Mouse (Mus musculus) hindbrain, embryonic 15.5 days (tissue): ENCODE data around the gene Trp73. TPM values are rescaled to one million over a fixed set of nuclear protein-coding genes. Genes with fewer than 3 reads are reported as not detected.

ENCODE experiments used
- ATAC-seq: fragments of 200-750 bp; cut with Nextera tagmentation; 2 replicates; pipeline ENCODE4 v1.8.0; 2017; ENCODE audit warnings: low read depth, moderate number of reproducible peaks, moderate TSS enrichment; ENCODE audit not compliant: low FRiP score
- H3K27ac ChIP-seq: fragments of 300-500 bp; sonication (generic); replicated peaks from 2 replicates; pipeline ENCODE4 v1.5.1; 2015; ENCODE audit warnings: mild to moderate bottlenecking, inconsistent platforms
- H3K27me3 ChIP-seq: fragments of 300-500 bp; sonication (generic); 2 replicates; pipeline ENCODE4 v1.6.1; 2015; ENCODE audit warnings: control low read depth, inconsistent platforms
- H3K36me3 ChIP-seq: fragments of 300-500 bp; sonication (generic); 2 replicates; pipeline ENCODE4 v1.6.1; 2015; ENCODE audit warnings: control low read depth, inconsistent platforms
- H3K4me1 ChIP-seq: fragments of 300-500 bp; sonication (generic); replicated peaks from 2 replicates; pipeline ENCODE4 v1.6.1; 2015; ENCODE audit warnings: control low read depth, inconsistent platforms
- H3K4me2 ChIP-seq: fragments of 300-500 bp; sonication (generic); 2 replicates; pipeline ENCODE4 v1.6.1; 2015; ENCODE audit warnings: moderate library complexity, mild to moderate bottlenecking, inconsistent platforms
- H3K4me3 ChIP-seq: fragments of 300-500 bp; sonication (generic); 2 replicates; pipeline ENCODE4 v1.5.1; 2015; ENCODE audit warnings: mild to moderate bottlenecking, inconsistent platforms
- H3K9ac ChIP-seq: fragments of 300-500 bp; sonication (generic); 2 replicates; pipeline ENCODE4 v1.6.1; 2015; ENCODE audit warnings: inconsistent platforms
- H3K9me3 ChIP-seq: fragments of 300-500 bp; sonication (generic); 2 replicates; pipeline ENCODE4 v1.6.1; 2016; ENCODE audit warnings: control low read depth, inconsistent platforms
- WGBS: fragments of 180-500 bp; shearing (Covaris S2); methylation state at CpG from one replicate; pipeline ENCODE4 v1.1.7; 2015; 5-methylcytosine and 5-hydroxymethylcytosine counted together
- polyA plus RNA-seq: library from polyadenylated mRNA; unstranded; fragments of >200 nt; fragmentation: Nextera tagmentation; extraction: Ambion mirVana; gene quantifications from 2 replicates; pipeline ENCODE4 v1.2.1, GENCODE M21; 2015

The Trp73 gene
- polyA plus RNA-seq, 1 experiment from 2014 or later = 0.92 TPM

DNA sequence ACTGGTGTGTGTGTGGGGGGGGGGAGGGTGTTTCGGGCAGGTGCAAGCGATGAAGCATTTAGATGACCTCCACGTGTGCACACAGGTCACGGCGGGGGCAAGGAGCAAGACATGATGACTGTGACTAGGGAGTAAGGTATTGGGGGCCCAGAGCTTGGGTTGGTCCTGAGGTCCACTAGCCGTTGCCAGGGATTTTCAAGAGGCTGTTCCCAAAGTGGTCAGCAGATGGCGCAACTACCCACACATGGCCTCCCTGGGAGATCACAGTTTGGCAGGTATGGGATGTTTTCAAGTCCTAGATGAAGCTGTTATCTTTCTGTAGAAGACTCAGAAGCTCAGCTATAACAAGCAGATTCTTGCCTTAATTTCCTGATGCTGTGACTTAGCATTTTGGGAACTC, 23.3 kb upstream of the Trp73 start:
- Histone ChIP-seq H3K9me3 (no peaks in the 10 kb centered on the region), H3K9ac (no peak overlapping the region), H3K4me3 (no peak overlapping the region), H3K27me3 (no peaks in the 10 kb centered on the region), H3K4me1 (peaks cover 23% of the 10 kb centered on the region), H3K27ac (no peak overlapping the region), H3K4me2 (no peak overlapping the region), H3K36me3 (peaks cover 4% of the 10 kb centered on the region)
- no peak for ATAC-seq
- WGBS = 17% methylated on average over 7 of the region's 7 CpGs

DNA sequence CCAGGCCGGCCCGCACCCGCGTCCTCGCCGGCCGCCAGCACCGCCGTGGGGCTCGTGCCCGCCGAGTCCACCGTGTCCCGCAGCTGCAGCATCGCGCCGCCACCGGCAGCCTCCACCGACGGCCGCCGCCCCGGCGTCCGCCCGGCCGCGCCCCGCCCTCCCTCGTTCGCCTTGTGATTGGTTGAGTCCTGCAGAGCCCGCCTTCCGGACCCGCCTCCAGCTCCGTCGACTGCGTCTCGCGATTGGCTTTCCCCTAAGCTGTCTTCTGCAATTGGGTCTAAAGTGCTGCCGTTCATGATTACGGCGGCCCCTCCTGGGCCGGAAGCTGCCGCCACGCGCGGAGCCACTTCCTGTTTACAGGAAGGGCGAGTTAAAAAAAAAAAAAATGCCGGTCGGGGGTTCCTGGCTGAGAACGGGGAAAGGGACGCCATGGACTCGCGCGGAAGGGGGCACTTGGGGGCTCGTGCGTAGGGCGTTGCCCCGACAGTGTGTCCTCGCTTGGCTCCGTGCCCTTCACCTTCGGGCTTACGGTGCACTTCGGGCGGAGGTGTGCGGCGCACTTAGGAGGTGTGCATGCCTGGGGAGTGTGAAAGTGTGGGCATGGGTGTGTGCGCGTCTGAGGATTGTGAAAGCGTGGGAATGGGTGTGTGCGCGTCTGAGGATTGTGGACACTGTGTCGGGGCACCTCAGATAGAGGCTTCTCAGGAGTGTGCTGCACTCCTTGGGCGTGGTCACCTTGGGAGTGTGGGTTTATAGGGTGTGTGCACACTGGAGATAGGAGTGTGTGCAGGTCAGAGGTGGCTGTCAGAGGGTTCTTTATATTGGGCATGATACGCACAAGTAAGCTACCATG, 20.8 kb upstream of the Trp73 start, which contains the start of gene Tprgl:
Gene Tprgl (minus strand): TSS at position 129 of the 853 bp plus-strand sequence.
- H3K4me3 ChIP-seq = peak within 1 kb of the TSS; percentile 80
- peak within 1 kb of the TSS; percentile 86 for H3K9ac ChIP-seq
- H3K27ac ChIP-seq = peak within 1 kb of the TSS; percentile 83
- H3K4me1 ChIP-seq = peaks cover 23% of the 10 kb centered on the region
- H3K36me3 ChIP-seq = peaks cover 28% of the 10 kb centered on the region
- peak; percentile 96 for ATAC-seq
- under 1% methylated on average over 69 of the region's 75 CpGs for WGBS
- H3K9me3 ChIP-seq = no peaks in the 10 kb centered on the region
- H3K4me2 ChIP-seq = peak within 1 kb of the TSS; percentile 84
- H3K27me3 ChIP-seq = no peaks in the 10 kb centered on the region

DNA sequence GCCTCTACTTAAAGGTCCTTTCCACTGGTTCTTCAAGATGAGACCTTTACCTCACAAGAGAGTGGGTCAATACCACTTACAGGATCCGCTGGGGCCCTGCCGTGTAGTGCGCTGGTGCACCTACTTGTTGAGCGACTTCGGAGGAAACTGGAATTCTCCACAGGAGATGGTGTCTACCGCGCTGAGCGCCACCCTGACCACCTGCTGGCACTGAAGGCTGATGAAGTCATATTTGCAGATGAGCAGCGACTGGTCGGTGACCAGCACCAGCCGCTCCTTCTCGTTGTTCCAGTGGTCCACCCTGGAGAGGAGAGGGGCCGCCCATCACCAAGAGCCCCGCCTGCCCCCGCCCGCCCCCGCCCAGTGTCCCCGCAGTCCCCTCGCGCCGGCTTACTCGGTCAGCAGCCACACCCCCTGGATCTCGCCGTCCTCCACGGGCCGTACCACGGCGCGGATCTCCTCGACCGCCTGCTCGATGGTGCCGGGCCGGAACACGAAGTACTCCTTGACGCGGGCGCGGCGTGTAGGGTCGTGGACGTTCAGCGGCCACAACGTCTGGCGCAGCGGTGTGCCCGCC, 20.0 kb upstream of the Trp73 start:
- peaks cover 28% of the 10 kb centered on the region for H3K36me3 ChIP-seq
- peak overlapping the region; percentile 80 for H3K4me3 ChIP-seq
- peaks cover 23% of the 10 kb centered on the region for H3K4me1 ChIP-seq
- no peaks in the 10 kb centered on the region for H3K9me3 ChIP-seq
- H3K27me3 ChIP-seq = no peaks in the 10 kb centered on the region
- H3K9ac ChIP-seq = peak overlapping the region; percentile 86
- peak; percentile 72 for ATAC-seq
- H3K27ac ChIP-seq = peak overlapping the region; percentile 83
- 2% methylated on average over 46 of the region's 47 CpGs for WGBS
- H3K4me2 ChIP-seq = peak overlapping the region; percentile 75

DNA sequence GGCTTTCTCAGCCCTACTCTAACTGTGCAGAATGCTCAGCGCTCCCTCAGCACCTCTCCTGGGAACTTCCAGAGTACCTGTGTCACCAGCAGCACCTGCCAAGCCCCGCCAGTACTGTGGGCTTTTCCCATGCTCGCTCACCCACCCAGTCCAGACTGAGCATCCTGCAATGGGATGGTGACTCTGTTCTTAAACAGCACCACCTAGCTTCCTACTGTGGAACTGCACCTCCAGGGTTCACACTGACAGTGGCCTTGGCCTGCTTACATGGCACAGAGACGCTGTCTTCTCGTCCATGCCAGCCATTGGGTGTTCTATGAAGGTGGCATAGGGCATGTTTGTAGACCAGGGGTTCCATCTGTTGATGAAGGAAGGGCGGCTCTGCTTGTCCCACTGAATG, 19.0 kb upstream of the Trp73 start:
- Histone ChIP-seq H3K27me3 (no peaks in the 10 kb centered on the region), H3K4me2 (peak overlapping the region; percentile 75), H3K9ac (no peak overlapping the region), H3K4me3 (peak overlapping the region; percentile 80), H3K36me3 (peaks cover 28% of the 10 kb centered on the region), H3K27ac (no peak overlapping the region), H3K4me1 (peaks cover 23% of the 10 kb centered on the region), H3K9me3 (no peaks in the 10 kb centered on the region)
- WGBS = 19% methylated on average over 6 of the region's 6 CpGs
- no peak for ATAC-seq

DNA sequence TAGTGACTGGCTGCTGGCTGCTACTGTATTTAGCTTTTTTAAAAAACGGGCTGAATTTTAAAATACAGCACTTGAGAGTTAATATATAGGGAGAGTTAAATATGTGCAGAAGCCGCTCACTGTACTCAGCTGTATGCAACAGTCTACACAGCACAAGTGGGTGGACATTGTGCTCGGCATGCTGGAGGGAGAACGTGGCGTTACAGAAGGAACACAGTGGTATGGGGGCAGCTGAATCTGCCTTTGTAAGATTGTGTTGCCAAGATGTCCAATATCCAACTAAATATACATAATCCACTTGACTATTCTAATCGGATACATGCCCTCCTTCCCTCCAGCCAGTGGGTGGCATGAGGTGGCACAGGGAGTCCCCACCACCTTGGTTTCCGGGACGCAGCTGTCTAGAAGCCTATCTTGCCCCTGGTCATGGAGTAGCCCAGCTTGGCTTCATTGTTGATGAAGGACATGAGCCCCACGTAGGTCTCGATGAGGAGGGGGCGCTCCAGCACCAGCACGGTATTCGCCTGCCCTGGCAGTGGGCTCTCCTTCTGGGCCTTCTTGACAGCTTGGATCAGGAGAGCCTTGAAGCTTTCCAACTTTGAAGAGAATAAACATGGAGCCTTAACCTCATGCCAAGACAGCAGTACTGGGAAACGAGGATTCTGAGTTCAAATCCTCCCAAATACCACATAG, 18.1 kb upstream of the Trp73 start:
- ATAC-seq = no peak
- Histone ChIP-seq H3K9ac (no peak overlapping the region), H3K4me3 (no peak overlapping the region), H3K27me3 (no peaks in the 10 kb centered on the region), H3K27ac (no peak overlapping the region), H3K36me3 (peaks cover 28% of the 10 kb centered on the region), H3K4me1 (peaks cover 23% of the 10 kb centered on the region), H3K9me3 (no peaks in the 10 kb centered on the region), H3K4me2 (no peak overlapping the region)
- 94% methylated on average over 14 of the region's 14 CpGs for WGBS

DNA sequence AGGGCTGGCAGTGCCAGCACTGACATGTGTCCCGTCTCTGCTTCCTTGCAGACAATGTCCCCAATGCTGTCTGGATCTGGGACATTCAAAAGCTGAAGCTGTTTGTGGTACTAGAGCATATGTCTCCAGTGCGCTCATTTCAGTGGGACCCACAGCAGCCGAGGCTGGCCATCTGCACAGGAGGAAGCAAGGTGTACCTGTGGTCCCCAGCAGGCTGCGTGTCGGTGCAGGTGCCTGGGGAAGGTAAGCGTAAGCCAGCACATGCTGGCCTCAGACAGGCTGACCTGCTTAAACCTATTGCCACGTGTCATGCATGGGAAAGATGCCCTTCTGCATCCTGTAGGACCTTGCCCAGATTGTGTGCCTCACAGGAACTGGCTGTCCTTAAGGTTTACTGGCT, 16.0 kb upstream of the Trp73 start:
- no peak for ATAC-seq
- H3K36me3 ChIP-seq = peaks cover 43% of the 10 kb centered on the region
- WGBS = 83% methylated on average over 7 of the region's 7 CpGs

DNA sequence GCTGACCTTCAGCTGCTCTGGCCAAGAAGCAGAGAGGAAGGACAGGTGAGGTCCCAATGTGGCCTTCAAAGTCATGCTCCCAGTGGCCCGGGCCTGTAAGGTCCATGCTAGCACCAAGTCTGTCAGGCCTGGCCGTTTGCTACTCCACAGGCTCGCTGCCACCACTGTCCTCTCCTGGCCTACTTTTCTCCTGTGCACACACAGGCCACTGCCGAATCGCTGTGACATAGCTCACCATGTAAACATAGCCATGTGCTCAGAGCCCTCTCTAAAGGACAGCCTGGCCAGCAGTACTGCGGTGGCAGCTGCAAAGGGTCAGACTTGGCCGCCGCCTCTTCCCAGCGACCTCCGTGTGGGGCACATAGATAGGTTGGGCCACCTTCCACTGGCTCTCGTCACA, 14.1 kb upstream of the Trp73 start:
- ATAC-seq = no peak

More for the DNA sequence above, 16.0 kb upstream of the Trp73 start:
- peaks cover 16% of the 10 kb centered on the region for H3K4me1 ChIP-seq
- H3K9ac ChIP-seq = no peak overlapping the region
- H3K9me3 ChIP-seq = no peaks in the 10 kb centered on the region
- H3K27me3 ChIP-seq = no peaks in the 10 kb centered on the region
- H3K4me2 ChIP-seq = no peak overlapping the region
- H3K4me3 ChIP-seq = no peak overlapping the region
- no peak overlapping the region for H3K27ac ChIP-seq

DNA sequence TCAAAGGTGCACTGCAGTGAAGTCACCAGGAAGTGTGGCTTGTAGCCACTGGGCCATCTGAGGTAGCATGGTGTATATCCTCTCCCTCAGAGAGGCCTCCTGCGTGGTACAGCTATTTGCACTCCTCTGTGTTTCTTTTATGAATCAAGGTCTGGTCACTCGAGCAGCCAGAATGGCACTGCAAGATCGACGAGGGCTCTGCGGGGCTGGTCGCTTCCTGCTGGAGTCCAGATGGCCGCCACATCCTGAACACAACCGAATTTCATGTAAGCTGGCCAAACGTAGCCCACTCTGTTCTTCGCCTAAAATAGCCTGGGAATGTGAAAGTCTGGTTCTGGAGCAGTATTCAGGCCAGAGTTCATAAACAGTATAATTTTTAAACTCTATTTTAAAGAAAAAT, 6.3 kb upstream of the Trp73 start:
- Histone ChIP-seq H3K36me3 (peaks cover 12% of the 10 kb centered on the region; the same call in 1 of the 2 replicates), H3K4me3 (no peak overlapping the region), H3K27me3 (peaks cover 3% of the 10 kb centered on the region; the same call in 1 of the 2 replicates), H3K9me3 (no peaks in the 10 kb centered on the region), H3K9ac (no peak overlapping the region), H3K4me2 (no peak overlapping the region), H3K27ac (no peak overlapping the region), H3K4me1 (peaks cover 16% of the 10 kb centered on the region)
- WGBS = 85% methylated on average over 10 of the region's 10 CpGs
- ATAC-seq = no peak

More for the DNA sequence above, 14.1 kb upstream of the Trp73 start:
- H3K9me3 ChIP-seq = no peaks in the 10 kb centered on the region
- H3K36me3 ChIP-seq = peaks cover 47% of the 10 kb centered on the region
- H3K27ac ChIP-seq = no peak overlapping the region
- H3K4me1 ChIP-seq = peaks cover 6% of the 10 kb centered on the region
- no peaks in the 10 kb centered on the region for H3K27me3 ChIP-seq
- H3K9ac ChIP-seq = no peak overlapping the region
- no peak overlapping the region for H3K4me3 ChIP-seq
- H3K4me2 ChIP-seq = no peak overlapping the region
- WGBS = 63% methylated on average over 11 of the region's 11 CpGs

DNA sequence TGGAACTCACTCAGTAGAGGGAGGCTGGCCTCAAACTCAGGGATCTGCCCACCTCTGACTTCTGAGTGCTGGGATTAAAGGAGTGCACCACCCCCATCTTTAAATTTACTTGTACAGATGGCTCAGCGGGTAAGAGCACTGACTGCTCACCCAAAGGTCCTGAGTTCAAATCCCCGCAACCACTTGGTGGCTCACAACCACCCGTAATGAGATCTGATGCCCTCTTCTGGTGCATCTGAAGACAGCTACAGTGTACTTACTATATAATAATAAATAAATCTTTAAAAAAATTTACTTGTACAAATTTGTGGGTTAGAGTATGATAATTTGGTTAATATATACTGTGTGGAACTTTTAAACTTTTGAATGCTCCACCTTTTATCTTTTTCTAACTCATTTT, 4.7 kb upstream of the Trp73 start:
- 89% methylated on average over 3 of the region's 3 CpGs for WGBS
- no peak overlapping the region for H3K4me3 ChIP-seq
- no peak overlapping the region for H3K27ac ChIP-seq
- H3K27me3 ChIP-seq = peaks cover 8% of the 10 kb centered on the region
- H3K9ac ChIP-seq = no peak overlapping the region
- H3K36me3 ChIP-seq = 0 out of 2 replicates have a peak, but pooled peaks cover 8% of the 10 kb centered on the region
- no peak for ATAC-seq
- no peaks in the 10 kb centered on the region for H3K9me3 ChIP-seq
- H3K4me1 ChIP-seq = peaks cover 32% of the 10 kb centered on the region
- no peak overlapping the region for H3K4me2 ChIP-seq

DNA sequence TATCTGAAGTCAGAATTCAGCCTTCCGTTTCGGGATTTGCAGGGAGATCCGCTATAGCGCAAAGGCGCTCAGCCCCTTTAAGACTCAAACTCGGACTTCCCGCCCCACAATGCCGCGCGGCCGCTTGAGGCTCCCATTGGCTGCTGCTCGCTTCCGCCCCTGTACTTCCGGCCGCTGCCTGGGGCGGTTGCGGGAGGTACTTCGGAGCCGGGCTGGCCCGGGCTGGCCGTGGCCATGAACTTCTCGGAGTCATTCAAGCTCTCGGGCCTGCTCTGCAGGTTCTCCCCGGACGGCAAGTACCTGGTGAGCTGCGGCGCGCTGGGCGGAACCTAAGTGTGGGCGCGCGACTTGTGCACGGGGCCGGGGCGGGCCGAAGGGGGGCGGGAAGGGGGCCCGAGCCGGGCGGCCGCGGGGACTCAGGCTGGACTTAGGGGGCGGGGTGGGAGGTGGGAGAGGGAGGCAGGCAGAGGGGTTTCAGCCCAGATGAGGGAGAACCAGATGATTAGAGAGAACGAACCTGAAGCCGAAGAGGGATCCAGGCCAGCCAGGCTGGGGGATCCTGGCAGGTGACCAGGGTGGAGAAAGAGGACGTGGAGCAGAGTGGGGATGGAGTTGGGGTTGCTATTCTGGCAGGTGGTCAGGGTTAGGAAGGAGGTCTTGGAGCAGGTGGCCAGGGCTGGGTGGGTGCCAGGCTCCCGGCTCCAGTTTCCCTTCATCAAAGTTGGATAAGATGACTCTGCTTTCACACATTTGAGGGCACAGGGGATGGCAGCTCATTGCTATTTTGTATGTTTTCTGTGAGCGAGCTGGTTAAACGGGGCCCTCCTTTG, 2.4 kb upstream of the Trp73 start, which contains the start of gene Wrap73:
Gene Wrap73 (plus strand): TSS at position 162 of the 830 bp plus-strand sequence.
- ATAC-seq = peak; percentile 96

More for the DNA sequence above, 2.4 kb upstream of the Trp73 start, which contains the start of gene Wrap73:
- Histone ChIP-seq H3K4me3 (peak within 1 kb of the TSS; percentile 84), H3K4me2 (peak within 1 kb of the TSS; percentile 89), H3K9ac (peak within 1 kb of the TSS; percentile 72), H3K4me1 (peaks cover 38% of the 10 kb centered on the region), H3K36me3 (0 out of 2 replicates have a peak, but pooled peaks cover 2% of the 10 kb centered on the region), H3K27ac (peak within 1 kb of the TSS; percentile 85), H3K27me3 (peaks cover 30% of the 10 kb centered on the region), H3K9me3 (no peaks in the 10 kb centered on the region)
- 2% methylated on average over 49 of the region's 49 CpGs for WGBS
